In genomic region chr19:8789171-8789570, GRCm38 (mm10) we compare ENCODE assay signal across 16 mouse cellular contexts. TPM values are rescaled to one million over a fixed set of nuclear protein-coding genes. Genes with fewer than 3 reads are reported as not detected.
DNase-seq lines count a peak whose midpoint lies in the region; ATAC-seq lines count a peak whose summit lies in the region.
"Had no signal": no experiment of that assay in that cellular context is flagged by ENCODE, and none has a peak within 500 bp of the region (broad histone marks: within the 10 kb centered on the region; RNA-seq: fewer than 3 reads in every experiment).

No protein-coding gene starts in this region.

- H3K36me3 ChIP-seq in forebrain, embryonic 10.5 days (replicated peaks) = peaks cover 40% of the 10 kb centered on the region
- H3K36me3 ChIP-seq in forebrain, embryonic 11.5 days (ENCODE audit: control insufficient read depth, insufficient read depth, low read length) = peaks cover 13% of the 10 kb centered on the region; the same call in 1 of the 2 replicates
- H3K36me3 ChIP-seq in liver, embryonic 13.5 days = peaks cover 25% of the 10 kb centered on the region
- H3K36me3 ChIP-seq in forebrain, embryonic 15.5 days = peaks cover 19% of the 10 kb centered on the region
- peaks cover 18% of the 10 kb centered on the region for H3K36me3 ChIP-seq in midbrain, embryonic 15.5 days (replicated peaks)

- peak overlapping the region; percentile 40; the same call in 1 of the 2 replicates for H3K27ac ChIP-seq in forebrain, embryonic 10.5 days
- H3K27ac ChIP-seq in forebrain, embryonic 11.5 days (ENCODE audit: low read depth, low read length) = no peak overlapping the region
- H3K27ac ChIP-seq in liver, embryonic 13.5 days = peak overlapping the region; percentile 19; the same call in 1 of the 2 replicates
- H3K27ac ChIP-seq in forebrain, embryonic 15.5 days (replicated peaks) = peak overlapping the region; percentile 40
- H3K27ac ChIP-seq in midbrain, embryonic 15.5 days = peak overlapping the region; percentile 43
- H3K27ac ChIP-seq: gastrocnemius, adult 2 months; intestine, embryonic 15.5 days; macrophage had no signal

- no peak overlapping the region for H3K4me2 ChIP-seq in forebrain, embryonic 11.5 days (ENCODE audit: low read depth, low read length, severe bottlenecking)
- no peak overlapping the region for H3K4me2 ChIP-seq in liver, embryonic 13.5 days
- H3K4me2 ChIP-seq in forebrain, embryonic 15.5 days (replicated peaks) = no peak overlapping the region
- H3K4me2 ChIP-seq in midbrain, embryonic 15.5 days = no peak overlapping the region
- H3K4me2 ChIP-seq: intestine, embryonic 15.5 days had no signal

- WGBS in forebrain, embryonic 10.5 days = 61% methylated on average over 1 of the region's 1 CpGs
- 65% methylated on average over 1 of the region's 1 CpGs for WGBS in forebrain, embryonic 11.5 days
- WGBS in liver, embryonic 13.5 days (ENCODE audit: insufficient replicate concordance) = 62% methylated on average over 1 of the region's 1 CpGs
- 58% methylated on average over 1 of the region's 1 CpGs for WGBS in forebrain, embryonic 15.5 days
- WGBS in midbrain, embryonic 15.5 days = 31% methylated on average over 1 of the region's 1 CpGs

- H3K9ac ChIP-seq in forebrain, embryonic 11.5 days (ENCODE audit: low read length) = no peak overlapping the region
- no peak overlapping the region; the same call in 1 of the 2 replicates for H3K9ac ChIP-seq in liver, embryonic 13.5 days
- H3K9ac ChIP-seq in forebrain, embryonic 15.5 days (replicated peaks) = no peak overlapping the region
- 0 out of 2 replicates have a peak overlapping the region, but pooled peaks have one; percentile 17 for H3K9ac ChIP-seq in midbrain, embryonic 15.5 days
- H3K9ac ChIP-seq: intestine, embryonic 15.5 days had no signal

- no peak overlapping the region for H3K4me3 ChIP-seq in forebrain, embryonic 10.5 days
- H3K4me3 ChIP-seq in forebrain, embryonic 11.5 days (ENCODE audit: low read depth, low read length) = no peak overlapping the region
- H3K4me3 ChIP-seq in liver, embryonic 13.5 days (replicated peaks) = no peak overlapping the region
- H3K4me3 ChIP-seq in forebrain, embryonic 15.5 days = no peak overlapping the region
- no peak overlapping the region for H3K4me3 ChIP-seq in midbrain, embryonic 15.5 days
- H3K4me3 ChIP-seq: erythroblast, embryonic 14.5 days; gastrocnemius, adult 2 months; intestine, embryonic 15.5 days had no signal

- ATAC-seq in forebrain, embryonic 11.5 days (replicated peaks; ENCODE audit: low FRiP score) = no peak
- no peak for ATAC-seq in liver, embryonic 13.5 days (ENCODE audit: low read depth)
- no peak for ATAC-seq in forebrain, embryonic 15.5 days (replicated peaks)
- no peak for ATAC-seq in midbrain, embryonic 15.5 days (replicated peaks)
- ATAC-seq: intestine, embryonic 15.5 days had no signal

- H3K4me1 ChIP-seq in forebrain, embryonic 10.5 days = peaks cover 25% of the 10 kb centered on the region
- no peaks in the 10 kb centered on the region for H3K4me1 ChIP-seq in forebrain, embryonic 11.5 days (replicated peaks; ENCODE audit: control insufficient read depth, insufficient read depth, low read length)
- H3K4me1 ChIP-seq in liver, embryonic 13.5 days (replicated peaks) = peaks cover 22% of the 10 kb centered on the region
- peaks cover 13% of the 10 kb centered on the region for H3K4me1 ChIP-seq in forebrain, embryonic 15.5 days
- H3K4me1 ChIP-seq in midbrain, embryonic 15.5 days = peaks cover 25% of the 10 kb centered on the region

- no peaks in the 10 kb centered on the region for H3K9me3 ChIP-seq in forebrain, embryonic 10.5 days
- no peaks in the 10 kb centered on the region for H3K9me3 ChIP-seq in forebrain, embryonic 11.5 days (ENCODE audit: control insufficient read depth, low read length)
- H3K9me3 ChIP-seq in liver, embryonic 13.5 days (replicated peaks) = no peaks in the 10 kb centered on the region
- H3K9me3 ChIP-seq in forebrain, embryonic 15.5 days = no peaks in the 10 kb centered on the region
- no peaks in the 10 kb centered on the region for H3K9me3 ChIP-seq in midbrain, embryonic 15.5 days
- H3K9me3 ChIP-seq: intestine, embryonic 15.5 days had no signal

- no peaks in the 10 kb centered on the region for H3K27me3 ChIP-seq in forebrain, embryonic 10.5 days (ENCODE audit: poor library complexity, severe bottlenecking)
- H3K27me3 ChIP-seq in forebrain, embryonic 11.5 days (ENCODE audit: control insufficient read depth, insufficient read depth, low read length) = no peaks in the 10 kb centered on the region
- no peaks in the 10 kb centered on the region for H3K27me3 ChIP-seq in liver, embryonic 13.5 days
- H3K27me3 ChIP-seq in forebrain, embryonic 15.5 days = no peaks in the 10 kb centered on the region
- H3K27me3 ChIP-seq in midbrain, embryonic 15.5 days (replicated peaks) = no peaks in the 10 kb centered on the region
- H3K27me3 ChIP-seq: intestine, embryonic 15.5 days had no signal

- no peak for DNase-seq in forebrain, embryonic 10.5 days (ENCODE audit: extremely low spot score, low spot score)
- no peak for DNase-seq in forebrain, embryonic 11.5 days (ENCODE audit: low spot score)
- DNase-seq in liver, embryonic 13.5 days = no peak
- no peak for DNase-seq in liver
- DNase-seq in urinary bladder, postnatal 36 days (ENCODE audit: low spot score in 2 of 2) = no peak
- DNase-seq in kidney, postnatal 14 days = no peak
- DNase-seq: adrenal gland, postnatal 25 days; cerebellum, adult 9-11 months; gastrocnemius, adult 2 months; heart, postnatal 14 days; lung, adult 2 months had no signal

RNA-seq across cellular contexts. Expression of gene Taf6l, which starts 3.0 kb away (rescaled TPM):
- 48.6 and 49.4 TPM in 2 replicates for polyA plus RNA-seq in forebrain, embryonic 10.5 days (2016; fragmentation: Nextera tagmentation; extraction: Ambion mirVana)
- polyA plus RNA-seq in forebrain, embryonic 11.5 days (2014; fragmentation: Nextera tagmentation; extraction: Ambion mirVana) = 30.9 and 36.7 TPM in 2 replicates
- polyA plus RNA-seq in liver, embryonic 13.5 days (2015; fragmentation: Nextera tagmentation; extraction: Ambion mirVana) = 16.6 and 17.2 TPM in 2 replicates
- polyA plus RNA-seq in forebrain, embryonic 15.5 days (2015; fragmentation: Nextera tagmentation; extraction: Ambion mirVana) = 32.2 and 34.1 TPM in 2 replicates
- polyA plus RNA-seq in midbrain, embryonic 15.5 days (2015; fragmentation: Nextera tagmentation; extraction: Ambion mirVana) = 32.6 and 34.0 TPM in 2 replicates

RNA-seq across cellular contexts. Expression of gene Polr2g, which starts 9.2 kb away (rescaled TPM):
- polyA plus RNA-seq in forebrain, embryonic 10.5 days (2016; fragmentation: Nextera tagmentation; extraction: Ambion mirVana) = 173 and 180 TPM in 2 replicates
- 151 and 156 TPM in 2 replicates for polyA plus RNA-seq in forebrain, embryonic 11.5 days (2014; fragmentation: Nextera tagmentation; extraction: Ambion mirVana)
- polyA plus RNA-seq in liver, embryonic 13.5 days (2015; fragmentation: Nextera tagmentation; extraction: Ambion mirVana) = 105 and 110 TPM in 2 replicates
- polyA plus RNA-seq in forebrain, embryonic 15.5 days (2015; fragmentation: Nextera tagmentation; extraction: Ambion mirVana) = 162 and 169 TPM in 2 replicates
- polyA plus RNA-seq in midbrain, embryonic 15.5 days (2015; fragmentation: Nextera tagmentation; extraction: Ambion mirVana) = 129 and 132 TPM in 2 replicates

RNA-seq across cellular contexts. Expression of gene Zbtb3, which starts 13.2 kb away (rescaled TPM):
- polyA plus RNA-seq in forebrain, embryonic 10.5 days (2016; fragmentation: Nextera tagmentation; extraction: Ambion mirVana) = 6.6 and 6.8 TPM in 2 replicates
- polyA plus RNA-seq in forebrain, embryonic 11.5 days (2014; fragmentation: Nextera tagmentation; extraction: Ambion mirVana) = 5.4 and 5.9 TPM in 2 replicates
- 1.5 TPM in 2 replicates for polyA plus RNA-seq in liver, embryonic 13.5 days (2015; fragmentation: Nextera tagmentation; extraction: Ambion mirVana)
- 8.3 and 9.6 TPM in 2 replicates for polyA plus RNA-seq in forebrain, embryonic 15.5 days (2015; fragmentation: Nextera tagmentation; extraction: Ambion mirVana)
- polyA plus RNA-seq in midbrain, embryonic 15.5 days (2015; fragmentation: Nextera tagmentation; extraction: Ambion mirVana) = 8.4 and 8.7 TPM in 2 replicates

RNA-seq across cellular contexts. Expression of gene Tmem179b, which starts 14.9 kb away (rescaled TPM):
- 47.4 and 49.5 TPM in 2 replicates for polyA plus RNA-seq in forebrain, embryonic 10.5 days (2016; fragmentation: Nextera tagmentation; extraction: Ambion mirVana)
- polyA plus RNA-seq in forebrain, embryonic 11.5 days (2014; fragmentation: Nextera tagmentation; extraction: Ambion mirVana) = 38.9 and 49.8 TPM in 2 replicates
- 93.6 and 97.1 TPM in 2 replicates for polyA plus RNA-seq in liver, embryonic 13.5 days (2015; fragmentation: Nextera tagmentation; extraction: Ambion mirVana)
- polyA plus RNA-seq in forebrain, embryonic 15.5 days (2015; fragmentation: Nextera tagmentation; extraction: Ambion mirVana) = 27.4 and 33.9 TPM in 2 replicates
- 27.1 and 31.8 TPM in 2 replicates for polyA plus RNA-seq in midbrain, embryonic 15.5 days (2015; fragmentation: Nextera tagmentation; extraction: Ambion mirVana)

RNA-seq across cellular contexts. Expression of gene Tmem223, which starts 18.4 kb away (rescaled TPM):
- 170 TPM in 2 replicates for polyA plus RNA-seq in forebrain, embryonic 10.5 days (2016; fragmentation: Nextera tagmentation; extraction: Ambion mirVana)
- 181 and 182 TPM in 2 replicates for polyA plus RNA-seq in forebrain, embryonic 11.5 days (2014; fragmentation: Nextera tagmentation; extraction: Ambion mirVana)
- 66.1 and 74.2 TPM in 2 replicates for polyA plus RNA-seq in liver, embryonic 13.5 days (2015; fragmentation: Nextera tagmentation; extraction: Ambion mirVana)
- polyA plus RNA-seq in forebrain, embryonic 15.5 days (2015; fragmentation: Nextera tagmentation; extraction: Ambion mirVana) = 249 and 250 TPM in 2 replicates
- polyA plus RNA-seq in midbrain, embryonic 15.5 days (2015; fragmentation: Nextera tagmentation; extraction: Ambion mirVana) = 212 and 213 TPM in 2 replicates
